Mouse (Mus musculus) midbrain, postnatal 0 days (tissue): Measurements from ENCODE around the gene Mrpl53. TPM values are rescaled to one million over a fixed set of nuclear protein-coding genes. Genes with fewer than 3 reads are reported as not detected.

Experiments used
- ATAC-seq: fragments of 200-750 bp; cut with Nextera tagmentation; 2 replicates; pipeline ENCODE4 v1.8.0; 2017; ENCODE audit warnings: moderate number of reproducible peaks, mild to moderate bottlenecking, moderate TSS enrichment, moderate library complexity; ENCODE audit not compliant: low FRiP score
- DNase-seq: peaks from one replicate; pipeline ENCODE4 v3.0.0-alpha.2; 2015; ENCODE audit warnings: low spot score
- H3K27ac ChIP-seq: fragments of 300-500 bp; sonication (generic); 2 replicates; pipeline ENCODE4 v1.5.1; 2014; ENCODE audit warnings: low read depth, mild to moderate bottlenecking, low read length, mixed read lengths
- H3K27me3 ChIP-seq: fragments of 300-500 bp; sonication (generic); 2 replicates; pipeline ENCODE4 v1.6.1; 2014; ENCODE audit warnings: low read length, control low read depth, mixed read lengths; ENCODE audit not compliant: insufficient read depth
- H3K36me3 ChIP-seq: fragments of 300-500 bp; sonication (generic); 2 replicates; pipeline ENCODE4 v1.6.1; 2014; ENCODE audit warnings: low read length, control low read depth, mixed read lengths; ENCODE audit not compliant: insufficient read depth
- H3K4me1 ChIP-seq: fragments of 300-500 bp; sonication (generic); 2 replicates; pipeline ENCODE4 v1.6.1; 2014; ENCODE audit warnings: mild to moderate bottlenecking, control low read depth, antibody characterized with exemption, low read length, mixed read lengths; ENCODE audit not compliant: insufficient read depth
- H3K4me2 ChIP-seq: fragments of 300-500 bp; sonication (generic); 2 replicates; pipeline ENCODE4 v1.6.1; 2014; ENCODE audit warnings: low read depth, mild to moderate bottlenecking, low read length, mixed read lengths; ENCODE audit not compliant: poor library complexity, severe bottlenecking
- H3K4me3 ChIP-seq: fragments of 300-500 bp; sonication (generic); 2 replicates; pipeline ENCODE4 v1.5.1; 2014; ENCODE audit warnings: low read depth, mild to moderate bottlenecking, low read length, moderate library complexity
- H3K9ac ChIP-seq: fragments of 300-500 bp; sonication (generic); replicated peaks from 2 replicates; pipeline ENCODE4 v1.6.1; 2014; ENCODE audit warnings: mild to moderate bottlenecking, low read length, moderate library complexity, mixed read lengths; ENCODE audit not compliant: poor library complexity, severe bottlenecking
- H3K9me3 ChIP-seq: fragments of 300-500 bp; sonication (generic); 2 replicates; pipeline ENCODE4 v1.6.1; 2016; ENCODE audit warnings: low read length, control low read depth
- CTCF ChIP-seq: IDR thresholded peaks from 2 replicates; pipeline ENCODE4 v1.5.1; 2016; ENCODE audit warnings: antibody characterized with exemption, mild to moderate bottlenecking
- WGBS: fragments of 180-500 bp; shearing (Covaris S2); extraction: QIAGEN DNeasy Blood & Tissue Kit; methylation state at CpG from one replicate; pipeline ENCODE4 v1.1.7; 2014; 5-methylcytosine and 5-hydroxymethylcytosine counted together
- polyA plus RNA-seq: library from polyadenylated mRNA; unstranded; fragments of >200 nt; fragmentation: Nextera tagmentation; extraction: Ambion mirVana; gene quantifications from 2 replicates; pipeline ENCODE4 v1.2.1, GENCODE M21; 2015
- total RNA-seq: library from RNA; depleted of rRNA; stranded (reverse); fragments of >200 nt; gene quantifications from 2 replicates; pipeline ENCODE4 v1.2.3, GENCODE M21; 2014

The Mrpl53 gene
- total and polyA plus RNA-seq, 2 experiments from 2014 or later = 46.4 to 115 TPM

DNA sequence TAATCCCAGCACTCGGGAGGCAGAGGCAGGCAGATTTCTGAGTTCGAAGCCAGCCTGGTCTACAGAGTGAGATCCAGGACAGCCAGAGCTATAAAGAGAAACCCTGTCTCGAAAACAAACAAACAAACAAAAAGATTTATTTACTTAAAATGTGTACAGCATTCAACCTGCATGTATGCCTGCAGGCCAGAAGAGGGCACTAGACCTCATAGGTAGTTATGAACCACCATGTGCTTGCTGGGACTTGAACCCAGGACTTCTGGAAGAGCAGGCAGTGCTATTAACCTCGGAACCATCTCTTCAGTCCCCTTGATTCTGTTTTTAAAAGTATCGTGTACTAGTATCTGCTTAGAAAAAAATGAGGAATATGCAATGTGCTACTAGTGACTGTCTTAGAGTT is 18.6 kb downstream of the Mrpl53 start:
- Histone ChIP-seq H3K4me1 (no peaks in the 10 kb centered on the region; the same call in 1 of the 2 replicates), H3K27ac (no peak overlapping the region), H3K27me3 (no peaks in the 10 kb centered on the region), H3K36me3 (no peaks in the 10 kb centered on the region), H3K4me3 (no peak overlapping the region), H3K9me3 (no peaks in the 10 kb centered on the region), H3K4me2 (no peak overlapping the region), H3K9ac (no peak overlapping the region)
- 97% methylated on average over 5 of the region's 5 CpGs for WGBS
- DNase-seq = no peak
- TF ChIP-seq CTCF = peak; percentile 40; the same call in 1 of the 2 replicates
- ATAC-seq = no peak

DNA sequence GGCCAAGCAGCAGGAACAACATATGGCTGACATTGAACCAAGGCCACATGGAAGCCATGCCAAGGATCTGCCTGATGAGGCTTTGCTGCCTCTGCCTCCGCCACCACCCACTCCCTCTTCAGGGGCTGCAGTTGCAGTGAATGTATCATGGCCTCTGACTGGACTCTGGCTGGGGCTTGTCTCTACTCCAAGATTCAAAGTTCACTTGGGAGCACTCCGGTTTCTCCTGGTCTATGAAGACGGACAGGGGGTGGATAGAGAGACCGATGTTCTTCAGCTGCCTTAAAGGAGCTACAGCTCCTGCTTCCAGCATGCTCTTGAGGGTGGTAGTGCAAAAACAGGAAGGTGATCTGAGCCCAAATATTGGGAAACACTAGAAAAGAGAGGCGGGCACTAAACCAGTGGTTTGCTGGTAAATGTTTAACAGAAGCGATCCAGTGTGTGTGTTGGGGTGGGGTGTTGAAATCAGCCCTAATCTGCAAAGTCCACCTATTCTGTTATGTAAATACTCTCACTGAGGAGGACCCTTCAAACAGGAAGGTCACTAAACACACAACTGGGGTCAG is 22.7 kb downstream of the Mrpl53 start:
- no peaks in the 10 kb centered on the region for H3K4me1 ChIP-seq
- H3K4me3 ChIP-seq = no peak overlapping the region
- no peak for TF ChIP-seq CTCF
- H3K9me3 ChIP-seq = no peaks in the 10 kb centered on the region
- H3K4me2 ChIP-seq = no peak overlapping the region
- H3K27ac ChIP-seq = no peak overlapping the region
- WGBS = 76% methylated on average over 6 of the region's 6 CpGs
- ATAC-seq (no peak), DNase-seq (no peak)
- H3K27me3 ChIP-seq = no peaks in the 10 kb centered on the region; the same call in 1 of the 2 replicates
- no peaks in the 10 kb centered on the region for H3K36me3 ChIP-seq
- H3K9ac ChIP-seq = no peak overlapping the region

DNA sequence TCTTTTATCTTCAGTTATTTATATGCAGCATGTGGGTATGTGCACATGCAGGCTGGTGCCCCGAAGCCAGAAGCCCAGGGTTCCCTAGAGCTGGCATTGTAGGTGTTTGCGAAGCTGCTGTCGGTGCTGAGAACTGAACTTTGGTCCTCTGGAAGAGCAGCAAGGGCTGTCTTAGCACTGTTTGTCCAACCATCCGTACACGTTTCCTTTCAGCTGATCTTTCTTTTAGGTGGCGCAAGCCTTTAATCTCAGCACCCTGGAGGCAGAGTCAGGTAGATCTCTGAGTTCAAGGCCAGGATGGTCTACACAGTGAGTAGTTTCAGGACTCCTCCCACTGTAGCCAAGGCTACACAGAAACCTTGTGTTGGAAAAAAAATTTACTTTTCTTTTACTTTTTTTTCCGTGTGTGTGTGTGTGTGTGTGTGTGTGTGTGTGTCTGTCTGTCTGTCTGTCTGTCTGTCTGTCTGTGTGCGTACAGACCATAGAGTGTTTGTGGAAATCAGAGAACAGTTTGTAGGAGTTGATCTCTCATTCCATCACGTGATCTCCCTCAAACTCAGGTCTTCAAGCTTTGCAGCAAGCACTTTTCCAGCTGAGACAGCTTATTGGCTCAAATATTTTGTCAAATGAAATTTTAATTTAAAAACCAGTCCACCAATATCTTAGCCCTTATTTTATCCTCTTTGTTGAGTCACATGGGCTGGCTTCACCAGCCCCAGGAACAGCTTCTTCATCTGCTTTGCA is 23.5 kb downstream of the Mrpl53 start:
- ATAC-seq = no peak
- TF ChIP-seq CTCF = no peak
- no peak overlapping the region for H3K27ac ChIP-seq
- H3K27me3 ChIP-seq = peaks cover 4% of the 10 kb centered on the region
- H3K4me1 ChIP-seq = no peaks in the 10 kb centered on the region
- DNase-seq = no peak
- no peaks in the 10 kb centered on the region for H3K36me3 ChIP-seq
- no peaks in the 10 kb centered on the region for H3K9me3 ChIP-seq
- no peak overlapping the region for H3K4me3 ChIP-seq
- no peak overlapping the region for H3K4me2 ChIP-seq
- no peak overlapping the region for H3K9ac ChIP-seq
- 87% methylated on average over 9 of the region's 9 CpGs for WGBS

DNA sequence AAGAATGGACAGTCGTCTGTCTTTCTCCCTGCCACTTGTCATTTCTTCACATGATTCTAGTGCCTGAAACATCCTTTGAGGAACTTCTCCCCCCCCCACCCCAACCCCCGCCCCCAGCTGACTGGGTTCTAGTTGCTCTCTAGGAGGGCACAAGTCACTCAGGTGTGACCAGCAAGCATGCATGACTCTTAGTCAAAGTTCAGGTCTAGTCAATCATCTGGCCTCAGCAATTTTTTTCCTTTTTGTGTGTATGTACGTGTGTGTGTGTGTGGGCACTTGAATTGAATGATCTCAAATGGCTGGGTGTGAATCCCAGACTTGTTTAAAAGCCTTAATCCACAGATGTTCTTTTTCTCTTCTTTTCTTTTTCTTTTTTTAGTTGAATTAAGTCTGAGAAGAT is 25.4 kb downstream of the Mrpl53 start:
- no peak for TF ChIP-seq CTCF
- no peak for ATAC-seq
- 81% methylated on average over 3 of the region's 3 CpGs for WGBS

GRCm38 (mm10) chr6:83134951-83135513 is 26.2 kb downstream of the Mrpl53 start, which contains the start of gene Rtkn:
Rtkn (plus strand) TSS chr6:83135463.
- Histone ChIP-seq H3K4me2 (peak within 1 kb of the TSS; percentile 51), H3K4me3 (peak within 1 kb of the TSS; percentile 9; the same call in 1 of the 2 replicates), H3K36me3 (no peaks in the 10 kb centered on the region), H3K9ac (0 out of 2 replicates have a peak within 1 kb of the TSS, but pooled peaks have one; percentile 24), H3K9me3 (no peaks in the 10 kb centered on the region), H3K27ac (no peak within 1 kb of the TSS), H3K27me3 (peaks cover 7% of the 10 kb centered on the region), H3K4me1 (no peaks in the 10 kb centered on the region)
- no peak for TF ChIP-seq CTCF
- WGBS = 58% methylated on average over 7 of the region's 7 CpGs
- ATAC-seq = no peak
- DNase-seq = no peak

More for the DNA sequence above, 25.4 kb downstream of the Mrpl53 start:
- Histone ChIP-seq H3K4me1 (no peaks in the 10 kb centered on the region), H3K4me3 (no peak overlapping the region), H3K36me3 (no peaks in the 10 kb centered on the region), H3K9ac (no peak overlapping the region), H3K4me2 (no peak overlapping the region), H3K27me3 (peaks cover 7% of the 10 kb centered on the region), H3K9me3 (no peaks in the 10 kb centered on the region), H3K27ac (no peak overlapping the region)
- DNase-seq = no peak
